Mouse (Mus musculus) bone marrow, adult 2 months (tissue): ENCODE results near the gene Faf1. TPM values are rescaled to one million over a fixed set of nuclear protein-coding genes. Genes with fewer than 3 reads are reported as not detected.

Experiments
- H3K27ac ChIP-seq: fragments of 200-500 bp; 2 replicates; pipeline ENCODE4 v1.5.1; 2012; ENCODE audit warnings: low read depth, mild to moderate bottlenecking, control low read depth, inconsistent platforms, low read length; ENCODE audit not compliant: control insufficient read depth, poor library complexity, insufficient read depth
- H3K4me1 ChIP-seq: fragments of 200-500 bp; 2 replicates; pipeline ENCODE4 v1.6.1; 2011; ENCODE audit warnings: low read length; ENCODE audit not compliant: control insufficient read depth, insufficient read depth
- H3K4me3 ChIP-seq: fragments of 200-500 bp; replicated peaks from 2 replicates; pipeline ENCODE3; 2011; ENCODE audit warnings: mild to moderate bottlenecking, low read depth, low read length, control low read depth; ENCODE audit not compliant: control insufficient read depth
- CTCF ChIP-seq: fragments of 200-500 bp; IDR thresholded peaks from 2 replicates; pipeline ENCODE4 v1.5.1; 2011; ENCODE audit warnings: low read length, control low read depth; ENCODE audit not compliant: control insufficient read depth, insufficient read depth
- POLR2A ChIP-seq: fragments of 200-500 bp; IDR thresholded peaks from 2 replicates; pipeline ENCODE4 v1.6.1; 2011; ENCODE audit warnings: low read depth, mild to moderate bottlenecking, control low read depth, low read length, borderline replicate concordance; ENCODE audit not compliant: control insufficient read depth
- WGBS: fragments of 180-500 bp; shearing (Covaris S2); methylation state at CpG from one replicate; pipeline ENCODE4 v1.1.7; 2018; 5-methylcytosine and 5-hydroxymethylcytosine counted together
- polyA plus RNA-seq: library from polyadenylated mRNA; stranded (reverse); fragments of >200 nt; gene quantifications from 2 replicates; pipeline ENCODE4 v1.2.4, GENCODE M21; 2011; ENCODE audit warnings: low replicate concordance; ENCODE audit not compliant: missing spikeins, insufficient read depth, insufficient read length

Faf1 gene
- polyA plus RNA-seq, 1 experiment: 22.5 TPM

GRCm38 (mm10) chr4:109789347-109790001, 113.1 kb downstream of the Faf1 start:
- WGBS: 80% methylated on average over 4 of the region's 4 CpGs
- Histone ChIP-seq H3K4me1 (no peaks in the 10 kb centered on the region), H3K4me3 (no peak overlapping the region), H3K27ac (no peak overlapping the region)
- TF ChIP-seq CTCF (no peak), POLR2A (no peak)

GRCm38 (mm10) chr4:109792331-109792730, 115.9 kb downstream of the Faf1 start:
- no peak for TF ChIP-seq POLR2A
- no peak for TF ChIP-seq CTCF
- Histone ChIP-seq H3K4me1 (no peaks in the 10 kb centered on the region), H3K27ac (no peak overlapping the region), H3K4me3 (no peak overlapping the region)
- 93% methylated on average over 2 of the region's 2 CpGs for WGBS

- Histone ChIP-seq H3K27ac (no peak overlapping the region), H3K4me1 (no peaks in the 10 kb centered on the region), H3K4me3 (no peak overlapping the region)
- TF ChIP-seq CTCF (no peak), POLR2A (no peak)
- 64% methylated on average over 2 of the region's 2 CpGs for WGBS
These were observed 116.7 kb downstream of the Faf1 start for GRCm38 (mm10) chr4:109793072-109793471.

GRCm38 (mm10) chr4:109797511-109798182, 121.3 kb downstream of the Faf1 start:
- H3K4me1 ChIP-seq: no peaks in the 10 kb centered on the region
- WGBS: 81% methylated on average over 10 of the region's 10 CpGs
- H3K4me3 ChIP-seq: no peak overlapping the region
- H3K27ac ChIP-seq: no peak overlapping the region
- TF ChIP-seq POLR2A (no peak), CTCF (no peak)

- 95% methylated on average over 5 of the region's 5 CpGs for WGBS
These were observed 130.0 kb downstream of the Faf1 start for GRCm38 (mm10) chr4:109806408-109806807.

GRCm38 (mm10) chr4:109815161-109815560, 138.8 kb downstream of the Faf1 start:
- WGBS: 86% methylated on average over 1 of the region's 1 CpGs
- Histone ChIP-seq H3K27ac (no peak overlapping the region), H3K4me1 (no peaks in the 10 kb centered on the region), H3K4me3 (no peak overlapping the region)
- no peak for TF ChIP-seq CTCF
- TF ChIP-seq POLR2A: no peak

More at GRCm38 (mm10) chr4:109806408-109806807, 130.0 kb downstream of the Faf1 start:
- Histone ChIP-seq H3K27ac (no peak overlapping the region), H3K4me3 (no peak overlapping the region), H3K4me1 (no peaks in the 10 kb centered on the region)
- TF ChIP-seq POLR2A: no peak
- TF ChIP-seq CTCF: no peak

GRCm38 (mm10) chr4:109815592-109815991, 139.2 kb downstream of the Faf1 start:
- no peak overlapping the region for H3K27ac ChIP-seq
- TF ChIP-seq POLR2A: no peak
- no peak for TF ChIP-seq CTCF
- H3K4me3 ChIP-seq: no peak overlapping the region
- H3K4me1 ChIP-seq: no peaks in the 10 kb centered on the region
- 87% methylated on average over 1 of the region's 1 CpGs for WGBS

- Histone ChIP-seq H3K27ac (no peak overlapping the region), H3K4me1 (no peaks in the 10 kb centered on the region), H3K4me3 (no peak overlapping the region)
- no peak for TF ChIP-seq CTCF
- no peak for TF ChIP-seq POLR2A
These were observed 143.1 kb downstream of the Faf1 start for GRCm38 (mm10) chr4:109819455-109819854.
